Comparison of ENCODE assay signal across 17 mouse cellular contexts in the genomic region with DNA sequence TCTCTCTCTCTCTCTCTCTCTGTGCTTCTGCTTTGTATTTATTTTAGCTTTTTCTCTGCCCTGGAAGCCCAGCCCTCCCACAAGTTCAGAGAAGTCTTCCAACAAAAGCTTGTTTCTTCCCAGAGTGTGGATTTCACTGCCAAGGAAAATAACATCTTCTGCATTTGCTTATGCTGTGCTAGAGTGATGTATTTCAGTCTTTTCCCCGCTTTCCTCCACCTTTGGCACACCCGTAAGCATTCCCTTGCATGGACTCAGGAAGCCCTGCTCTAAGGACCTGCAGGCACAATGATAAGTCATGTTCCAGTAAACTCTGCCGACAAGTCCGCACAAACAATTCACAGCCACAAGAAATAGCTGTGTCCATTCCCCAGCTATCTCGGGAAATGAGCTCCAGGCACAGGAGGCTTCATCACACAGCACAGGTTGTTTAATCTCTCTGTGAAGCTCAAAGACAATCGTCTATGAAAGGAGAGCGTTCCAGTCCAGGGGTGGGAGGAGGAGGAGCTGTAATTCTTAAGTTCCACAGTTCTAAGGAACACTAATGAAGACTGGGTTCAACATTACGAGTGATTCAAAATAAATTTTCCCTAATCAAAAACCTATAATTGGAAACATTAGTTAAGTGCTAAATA. TPM values are rescaled to one million over a fixed set of nuclear protein-coding genes. Genes with fewer than 3 reads are reported as not detected.
DNase-seq lines count a peak whose midpoint lies in the region; ATAC-seq and TF ChIP-seq lines count a peak whose summit lies in the region.
"Had no signal": no experiment of that assay in that cellular context is flagged by ENCODE, and none has a peak within 500 bp of the region (broad histone marks: within the 10 kb centered on the region; RNA-seq: fewer than 3 reads in every experiment).

No protein-coding gene starts in this region.

- no peaks in the 10 kb centered on the region for H3K9me3 ChIP-seq in kidney, embryonic 16.5 days (ENCODE audit: low read length)
- H3K9me3 ChIP-seq in heart, embryonic 16.5 days (replicated peaks; ENCODE audit: control insufficient read depth, low read length): no peaks in the 10 kb centered on the region
- H3K9me3 ChIP-seq in forebrain, embryonic 12.5 days: no peaks in the 10 kb centered on the region; the same call in 1 of the 2 replicates
- H3K9me3 ChIP-seq: forebrain, embryonic 10.5 days; midbrain, embryonic 15.5 days had no signal

- 0 out of 2 replicates have a peak, but pooled peaks have one; percentile 54 for ATAC-seq in kidney, embryonic 16.5 days (ENCODE audit: low FRiP score, low TSS enrichment)
- peak; percentile 90 for ATAC-seq in heart, embryonic 16.5 days (replicated peaks; ENCODE audit: extremely low read depth, insufficient read depth, low FRiP score)
- ATAC-seq in forebrain, embryonic 12.5 days (ENCODE audit: low FRiP score): no peak
- ATAC-seq: activated CD4-positive, CD25-positive, alpha-beta regulatory T cell, adult 4 months; inflammation-experienced regulatory T-cells, adult 6 months; midbrain, embryonic 15.5 days had no signal

- H3K4me1 ChIP-seq in kidney, embryonic 16.5 days (ENCODE audit: insufficient read depth, low read length): no peaks in the 10 kb centered on the region
- peaks cover 11% of the 10 kb centered on the region for H3K4me1 ChIP-seq in heart, embryonic 16.5 days (ENCODE audit: control insufficient read depth, insufficient read depth, low read length)
- H3K4me1 ChIP-seq in forebrain, embryonic 12.5 days: peaks cover 3% of the 10 kb centered on the region; the same call in 1 of the 2 replicates

- H3K4me3 ChIP-seq in gastrocnemius, adult 2 months: peak overlapping the region; percentile 23
- no peak overlapping the region for H3K4me3 ChIP-seq in kidney, embryonic 16.5 days (ENCODE audit: low read length)
- H3K4me3 ChIP-seq in heart, embryonic 16.5 days (ENCODE audit: low read length): no peak overlapping the region
- H3K4me3 ChIP-seq in forebrain, embryonic 12.5 days (replicated peaks): no peak overlapping the region
- H3K4me3 ChIP-seq: forebrain, embryonic 10.5 days; midbrain, embryonic 15.5 days had no signal

- H3K27me3 ChIP-seq in kidney, embryonic 16.5 days (ENCODE audit: insufficient read depth, low read length): no peaks in the 10 kb centered on the region
- no peaks in the 10 kb centered on the region for H3K27me3 ChIP-seq in heart, embryonic 16.5 days (ENCODE audit: control insufficient read depth, insufficient read depth, low read length)
- H3K27me3 ChIP-seq in forebrain, embryonic 12.5 days: no peaks in the 10 kb centered on the region
- H3K27me3 ChIP-seq: midbrain, embryonic 15.5 days had no signal

- no peak for TF ChIP-seq CTCF in gastrocnemius, adult 2 months (IDR thresholded peaks at IDR 0.05)

- no peak for DNase-seq in gastrocnemius, adult 2 months
- no peak for DNase-seq in gastrocnemius, postnatal 10 days
- no peak for DNase-seq in kidney, adult 18-20 months
- peak; percentile 88 for DNase-seq in NIH3T3 (ENCODE audit: low read depth)
- no peak for DNase-seq in c-Kit-positive CD71-positive TER-119-positive erythroid progenitor cells, embryonic 14.5 days (ENCODE audit: low spot score)
- DNase-seq: cerebellum, postnatal 14 days; gastrocnemius, postnatal 25 days; lung, postnatal 10 days; thymus, postnatal 4 days had no signal

- intact Hi-C loops in gastrocnemius, adult 2 months (cut with DNase I): no loop called here

- H3K9ac ChIP-seq in kidney, embryonic 16.5 days (replicated peaks; ENCODE audit: low read length): no peak overlapping the region
- no peak overlapping the region for H3K9ac ChIP-seq in heart, embryonic 16.5 days (ENCODE audit: low read length)
- H3K9ac ChIP-seq in forebrain, embryonic 12.5 days: no peak overlapping the region
- H3K9ac ChIP-seq: midbrain, embryonic 15.5 days had no signal

- peak overlapping the region; percentile 57 for H3K27ac ChIP-seq in gastrocnemius, adult 2 months
- H3K27ac ChIP-seq in kidney, embryonic 16.5 days (ENCODE audit: low read length): no peak overlapping the region
- H3K27ac ChIP-seq in heart, embryonic 16.5 days (ENCODE audit: low read length): peak overlapping the region; percentile 34
- H3K27ac ChIP-seq in forebrain, embryonic 12.5 days: no peak overlapping the region
- H3K27ac ChIP-seq: forebrain, embryonic 10.5 days; midbrain, embryonic 15.5 days had no signal

- no peaks in the 10 kb centered on the region for H3K36me3 ChIP-seq in kidney, embryonic 16.5 days (ENCODE audit: insufficient read depth, low read length)
- H3K36me3 ChIP-seq in heart, embryonic 16.5 days (ENCODE audit: control insufficient read depth, insufficient read depth): no peaks in the 10 kb centered on the region
- 0 out of 2 replicates have a peak, but pooled peaks cover 2% of the 10 kb centered on the region for H3K36me3 ChIP-seq in forebrain, embryonic 12.5 days (replicated peaks)
- H3K36me3 ChIP-seq: forebrain, embryonic 10.5 days; midbrain, embryonic 15.5 days had no signal

- WGBS in kidney, embryonic 16.5 days: 60% methylated on average over 8 of the region's 8 CpGs
- 42% methylated on average over 8 of the region's 8 CpGs for WGBS in heart, embryonic 16.5 days
- WGBS in forebrain, embryonic 12.5 days: 86% methylated on average over 8 of the region's 8 CpGs

- no peak overlapping the region for H3K4me2 ChIP-seq in kidney, embryonic 16.5 days (replicated peaks; ENCODE audit: low read depth, low read length)
- peak overlapping the region; percentile 29 for H3K4me2 ChIP-seq in heart, embryonic 16.5 days (ENCODE audit: low read depth, low read length)
- no peak overlapping the region for H3K4me2 ChIP-seq in forebrain, embryonic 12.5 days
- H3K4me2 ChIP-seq: midbrain, embryonic 15.5 days had no signal

RNA-seq across cellular contexts. Expression of gene Cpe, which starts 17.8 kb away (rescaled TPM):
- 100 to 1,000 TPM; 196 to 239 TPM for total RNA-seq in gastrocnemius, adult 2 months (2021)
- total RNA-seq in gastrocnemius, postnatal 10 days (2021): 100 to 1,000 TPM; 117 to 150 TPM
- polyA plus RNA-seq in kidney, embryonic 16.5 days (2015; fragmentation: Nextera tagmentation; extraction: Ambion mirVana): 66.8 and 67.6 TPM in 2 replicates
- 254 and 274 TPM in 2 replicates for polyA plus RNA-seq in heart, embryonic 16.5 days (2015; fragmentation: Nextera tagmentation; extraction: Ambion mirVana)
- 367 and 417 TPM in 2 replicates for polyA plus RNA-seq in forebrain, embryonic 12.5 days (2016; fragmentation: Nextera tagmentation; extraction: Ambion mirVana)
- total RNA-seq: MEL had no signal

RNA-seq across cellular contexts. Expression of gene Msmo1, which starts 58.5 kb away (rescaled TPM):
- total RNA-seq in gastrocnemius, adult 2 months (2021): 1 to 10 TPM; 3.0 to 5.5 TPM
- total RNA-seq in gastrocnemius, postnatal 10 days (2021): 1 to 10 TPM; 8.9 to 9.6 TPM
- polyA plus RNA-seq in kidney, embryonic 16.5 days (2015; fragmentation: Nextera tagmentation; extraction: Ambion mirVana): 73.8 and 82.0 TPM in 2 replicates
- polyA plus RNA-seq in heart, embryonic 16.5 days (2015; fragmentation: Nextera tagmentation; extraction: Ambion mirVana): 31.8 and 37.0 TPM in 2 replicates
- 181 and 194 TPM in 2 replicates for polyA plus RNA-seq in forebrain, embryonic 12.5 days (2016; fragmentation: Nextera tagmentation; extraction: Ambion mirVana)

Comparison
In these comparisons a context has a peak if more than half of its experiments do, and no peak if none do; other contexts are left out.
1. H3K27ac ChIP-seq: peak in gastrocnemius, adult 2 months (single experiment) and heart, embryonic 16.5 days (single experiment); none in kidney, embryonic 16.5 days (single experiment) and forebrain, embryonic 12.5 days (single experiment).